Mouse (Mus musculus) adipocyte (in vitro differentiated cells): ENCODE results near the gene Dscam.

Source experiments
- DNase-seq: peaks from one replicate; pipeline ENCODE4 v3.0.0-alpha.2; 2016; ENCODE audit warnings: low spot score

Dscam gene

GRCm38 (mm10) chr16:97017171-97017738 is 153.3 kb downstream of the Dscam start:
- DNase-seq: no peak

DNA sequence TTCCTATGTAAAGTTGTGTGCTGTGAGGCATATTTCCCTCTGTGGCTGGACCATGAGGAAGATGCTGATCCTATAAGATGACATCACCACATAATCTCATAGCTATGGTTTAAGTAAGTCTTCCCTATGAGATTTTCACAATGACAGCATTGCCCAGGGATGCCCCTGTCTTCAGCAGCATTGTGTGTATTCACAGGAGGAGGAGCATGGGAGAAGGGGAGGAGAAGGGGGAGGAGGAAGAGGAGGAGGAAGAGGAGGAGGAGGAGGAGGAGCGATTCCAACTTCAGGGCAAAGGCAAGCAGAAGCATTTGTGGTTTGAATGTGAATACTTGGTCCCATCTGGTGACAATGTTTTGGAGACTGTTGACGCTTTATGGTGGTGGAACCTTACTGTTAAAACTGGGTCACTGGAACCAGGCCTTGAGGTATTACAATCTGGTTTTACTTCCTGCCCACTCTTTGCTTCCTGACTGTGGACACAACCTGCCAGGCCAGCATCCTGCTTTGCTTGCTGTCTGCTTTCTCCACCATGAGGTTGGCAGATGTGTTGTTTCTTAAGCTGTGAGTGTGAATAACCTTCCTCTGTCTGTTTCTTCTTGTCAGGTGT is 154.2 kb downstream of the Dscam start:
- DNase-seq: no peak

- DNase-seq: no peak
These were observed 156.2 kb downstream of the Dscam start for GRCm38 (mm10) chr16:97014343-97014742.

DNA sequence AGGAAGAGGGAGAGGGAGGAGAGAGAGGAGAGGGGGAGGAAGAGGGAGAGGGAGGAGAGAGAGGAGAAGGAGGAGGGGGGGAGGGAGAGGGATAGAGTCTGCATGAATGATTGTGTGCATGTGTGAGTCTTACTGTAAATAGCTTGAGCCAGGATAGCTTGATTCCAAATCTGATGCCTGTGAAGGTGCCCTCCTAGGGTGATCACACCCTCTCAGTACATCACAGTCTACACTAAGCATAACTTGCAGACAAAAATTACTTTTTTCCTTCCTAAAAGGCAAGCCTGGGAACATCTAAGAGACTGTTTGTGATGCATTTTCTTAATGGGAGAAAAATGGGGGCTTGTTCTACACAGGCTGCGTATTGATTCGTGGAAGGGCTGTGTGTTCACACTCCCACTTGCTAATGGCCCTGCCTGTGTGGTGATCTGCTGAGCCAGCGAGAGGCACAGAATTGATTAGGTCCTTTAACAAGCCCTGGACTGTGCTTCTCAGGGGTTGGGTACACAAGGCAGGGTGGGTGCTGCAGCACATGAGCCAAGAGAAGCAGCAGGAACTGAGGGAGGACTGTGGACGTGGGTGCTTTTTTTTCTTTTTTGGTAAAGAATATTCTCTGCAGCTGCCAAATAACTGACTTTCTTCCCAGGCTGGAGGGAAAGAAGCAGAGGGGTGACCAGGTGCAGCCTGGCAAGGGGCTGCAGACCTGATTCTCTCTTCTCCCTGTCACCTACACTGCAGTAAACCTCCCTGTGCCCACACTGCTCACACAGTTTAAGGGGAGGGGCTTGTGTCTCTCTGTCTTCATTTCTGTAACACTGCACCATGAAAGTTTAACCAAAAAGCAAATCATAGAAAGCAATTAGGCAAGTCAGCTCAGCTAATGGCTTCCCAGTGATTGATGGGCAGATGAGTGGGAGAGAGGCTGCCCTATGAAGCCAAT is 161.2 kb downstream of the Dscam start:
- no peak for DNase-seq

DNA sequence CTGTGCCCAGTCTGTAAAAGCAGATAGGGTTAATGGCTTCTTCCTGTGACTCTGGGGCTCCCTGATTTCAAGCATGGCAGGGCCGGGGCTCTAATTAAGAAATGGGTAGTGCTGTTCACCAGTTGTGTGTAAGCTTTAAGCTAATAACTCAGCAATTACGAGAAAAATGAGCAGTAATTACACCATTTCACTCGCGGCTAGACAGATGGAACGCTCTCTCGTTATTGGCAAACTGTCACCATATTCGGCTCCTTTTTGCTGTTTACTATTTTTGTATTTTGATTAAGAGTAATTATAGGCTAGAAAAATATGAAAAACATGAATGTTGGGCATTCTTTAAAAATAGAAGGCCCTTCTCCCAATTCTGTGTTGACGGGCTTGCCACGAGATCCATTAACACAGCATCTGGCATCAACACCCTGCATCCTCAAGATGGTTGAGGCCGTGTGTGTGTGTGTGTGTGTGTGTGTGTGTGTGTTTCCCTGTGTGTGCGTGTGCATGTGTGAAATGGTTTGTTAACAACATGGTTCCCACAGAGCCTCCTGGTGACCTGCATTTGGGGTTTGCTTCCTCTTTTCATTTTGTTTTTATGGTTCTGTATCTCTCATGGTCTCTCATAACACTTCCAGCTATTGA is 162.5 kb downstream of the Dscam start:
- no peak for DNase-seq

- no peak for DNase-seq
These were observed 163.7 kb downstream of the Dscam start for GRCm38 (mm10) chr16:97006854-97007182.

DNA sequence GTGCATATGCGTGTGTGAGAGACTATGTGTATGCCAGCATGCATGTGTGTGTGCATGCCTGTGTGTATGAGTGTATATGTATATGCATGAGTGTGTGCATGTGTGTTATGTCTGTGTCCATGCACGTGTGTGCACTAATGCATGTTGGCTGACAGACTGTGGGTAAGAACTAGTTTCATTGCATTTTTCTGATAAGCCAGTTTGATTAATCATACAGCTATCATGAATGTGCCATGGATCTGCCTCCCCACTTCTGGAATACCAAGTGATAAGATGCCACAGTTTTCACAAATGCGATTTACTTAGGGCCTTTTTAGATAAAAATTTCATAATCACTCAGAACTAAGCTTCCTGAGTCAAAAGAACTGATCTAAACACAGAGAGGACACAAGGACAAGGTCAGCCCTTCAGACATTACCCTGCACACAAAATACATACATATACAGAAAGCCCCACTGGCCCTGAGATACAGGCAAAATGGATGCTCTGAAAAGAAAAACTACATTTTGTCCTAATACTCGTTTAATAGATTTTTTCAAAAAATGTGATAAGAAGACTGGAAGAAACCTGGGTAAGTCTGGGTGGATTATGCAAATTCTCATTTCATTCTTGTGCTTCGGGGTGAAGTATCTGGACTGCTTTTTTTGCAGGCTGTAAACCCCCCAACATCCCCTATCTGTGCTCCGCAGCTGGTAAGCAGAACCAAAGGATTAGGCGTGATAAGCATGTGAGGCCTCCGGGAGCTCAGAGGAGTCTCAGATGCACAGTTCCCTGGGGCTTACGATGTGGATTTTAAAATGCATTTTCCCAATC is 164.3 kb downstream of the Dscam start:
- DNase-seq: no peak

DNA sequence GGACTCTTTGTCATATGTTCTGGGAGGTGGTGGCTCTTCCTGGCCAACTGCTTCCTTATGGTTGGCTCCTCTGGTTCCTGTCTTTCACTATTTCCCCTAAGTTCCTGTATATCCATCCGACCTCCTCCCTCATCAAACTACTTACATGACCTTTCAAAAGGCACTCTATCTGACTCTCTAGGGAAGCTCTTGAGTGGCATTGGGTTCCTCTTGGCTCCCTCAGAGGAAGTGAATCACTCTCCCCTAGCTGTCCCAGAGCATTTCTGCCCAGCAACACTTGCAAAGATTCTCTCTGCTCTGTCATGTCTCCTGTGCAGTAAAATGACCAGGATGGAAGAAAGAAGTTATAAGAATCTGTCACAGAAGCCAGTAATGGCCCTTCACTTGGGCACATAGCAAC is 166.6 kb downstream of the Dscam start:
- no peak for DNase-seq

DNA sequence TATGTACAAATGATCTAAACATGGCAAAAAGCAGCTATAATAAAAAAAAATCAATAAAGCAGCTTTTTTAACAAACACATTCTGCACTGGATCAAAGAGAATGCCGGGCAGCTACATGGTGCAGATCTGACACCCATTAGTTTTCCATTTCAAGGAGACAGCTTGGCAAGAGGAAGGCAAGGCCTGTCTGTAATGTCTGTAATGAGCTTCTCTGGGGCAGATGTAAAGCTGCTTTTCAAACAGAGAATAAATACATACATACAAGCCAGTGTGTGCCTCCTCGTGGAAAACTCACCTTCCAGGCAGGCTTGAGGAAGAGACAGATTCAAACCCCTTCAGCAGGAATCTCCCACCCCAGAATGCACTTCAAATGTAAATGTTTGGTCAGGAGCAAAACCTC is 167.7 kb downstream of the Dscam start:
- DNase-seq: no peak

- DNase-seq: no peak
These were observed 168.4 kb downstream of the Dscam start for GRCm38 (mm10) chr16:97002189-97002588.

DNA sequence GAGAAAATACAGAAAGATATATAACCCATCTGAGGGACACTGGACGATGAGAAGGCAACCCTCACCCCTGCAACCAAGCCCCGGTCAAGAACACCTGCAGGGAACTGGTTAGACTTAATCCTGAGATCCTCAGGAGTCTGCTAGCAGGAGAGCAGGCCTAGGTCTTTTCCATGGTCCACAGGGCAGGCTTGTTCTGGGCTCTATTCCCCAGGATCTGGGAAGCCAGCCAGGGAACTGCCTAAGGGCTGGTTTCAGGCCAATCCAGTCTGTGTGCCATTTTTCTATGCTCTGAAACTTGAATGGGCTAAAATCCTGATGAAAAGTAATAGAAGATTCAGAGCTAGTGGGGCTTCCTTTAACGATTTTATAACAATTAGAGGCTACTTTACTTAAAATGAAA is 173.7 kb downstream of the Dscam start:
- peak; percentile 88 for DNase-seq

DNA sequence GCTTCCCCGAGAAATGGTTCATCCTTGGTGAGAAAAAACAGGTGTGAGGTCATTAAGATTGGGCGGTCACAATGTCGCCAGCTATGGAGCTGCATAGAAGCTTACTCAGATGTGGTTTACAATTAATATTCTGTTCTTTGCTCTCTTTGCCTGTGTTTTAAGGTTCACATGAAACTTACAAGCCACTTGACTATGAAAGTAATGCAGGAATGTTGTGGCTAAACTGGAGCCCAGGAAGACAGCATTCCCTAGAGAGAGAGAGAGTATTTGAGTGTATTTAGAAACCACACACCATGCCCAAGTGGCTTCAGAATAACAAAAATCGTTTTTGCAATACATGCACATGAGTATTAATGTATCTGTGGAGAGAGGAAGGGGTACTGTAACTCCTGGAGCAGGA is 174.7 kb downstream of the Dscam start:
- DNase-seq: no peak

- DNase-seq: no peak
These were observed 183.2 kb downstream of the Dscam start for GRCm38 (mm10) chr16:96987396-96987795.

- no peak for DNase-seq
These were observed 197.3 kb downstream of the Dscam start for GRCm38 (mm10) chr16:96973300-96973699.

DNA sequence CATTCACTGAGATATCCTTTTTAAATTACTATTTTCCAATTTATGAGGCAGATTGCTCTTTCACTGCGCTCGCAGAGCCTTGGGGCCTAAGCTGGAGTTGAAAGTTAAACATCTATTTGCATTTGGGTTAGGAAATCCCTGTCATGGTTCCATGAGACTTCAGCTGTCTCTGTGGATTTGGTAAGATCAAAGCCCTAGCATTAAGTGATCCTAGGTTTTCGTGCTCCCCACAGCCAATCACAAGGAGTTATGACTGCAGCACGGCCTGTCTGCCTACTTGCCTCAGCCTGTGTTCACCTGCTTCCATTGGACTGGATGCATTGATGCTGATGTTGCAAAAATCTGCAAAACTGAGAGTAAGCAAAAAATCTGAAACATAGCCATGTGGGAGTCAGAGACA is 198.8 kb downstream of the Dscam start:
- no peak for DNase-seq

GRCm38 (mm10) chr16:96970412-96970811 is 200.1 kb downstream of the Dscam start:
- DNase-seq: no peak

DNA sequence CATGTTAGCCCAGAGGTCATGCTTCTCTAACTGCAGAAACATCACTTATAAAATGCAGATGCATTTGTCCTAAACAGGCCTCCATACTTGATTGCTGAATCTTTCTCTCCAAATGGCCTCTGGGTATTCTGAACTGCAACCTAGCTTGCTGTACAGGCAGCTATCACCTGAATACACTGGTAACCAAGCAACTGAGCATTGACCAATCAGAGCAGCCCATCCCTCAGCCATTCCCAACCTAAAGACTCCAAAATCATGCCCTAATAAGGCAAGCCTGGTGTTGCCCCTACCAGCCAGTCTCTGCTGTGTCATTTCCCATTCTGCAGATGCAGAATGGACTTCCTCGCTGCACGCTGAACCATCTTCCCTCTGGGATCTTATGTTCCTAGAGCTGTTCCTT is 200.9 kb downstream of the Dscam start:
- no peak for DNase-seq

DNA sequence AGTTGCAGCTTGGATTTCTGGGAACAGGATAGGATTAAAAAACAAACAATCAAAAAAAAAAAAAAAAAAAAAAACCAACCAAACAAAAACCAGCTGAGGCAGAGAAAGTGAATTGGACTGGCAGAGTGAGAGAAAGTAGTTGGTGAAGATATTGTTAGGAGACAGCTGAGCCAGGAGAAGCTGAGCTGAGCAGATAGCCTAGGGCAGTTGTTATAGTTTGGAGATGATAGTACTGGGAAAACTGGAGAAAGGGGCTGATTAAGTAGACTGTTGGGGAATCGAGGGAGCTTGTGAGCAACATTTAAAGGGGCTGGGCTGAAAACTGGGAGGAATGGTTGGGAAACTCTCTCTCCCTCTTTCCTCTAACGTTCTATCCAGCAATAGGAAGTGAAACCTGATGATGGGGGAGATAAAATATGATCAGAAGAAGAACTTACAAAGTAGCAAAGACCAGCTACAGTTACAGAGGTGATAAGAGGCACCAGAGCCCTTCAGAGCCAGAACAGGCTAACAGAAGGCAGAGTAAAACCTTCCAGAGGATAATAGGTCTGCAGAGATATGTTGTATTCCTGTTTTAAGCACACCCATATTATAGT is 201.6 kb downstream of the Dscam start:
- no peak for DNase-seq

DNA sequence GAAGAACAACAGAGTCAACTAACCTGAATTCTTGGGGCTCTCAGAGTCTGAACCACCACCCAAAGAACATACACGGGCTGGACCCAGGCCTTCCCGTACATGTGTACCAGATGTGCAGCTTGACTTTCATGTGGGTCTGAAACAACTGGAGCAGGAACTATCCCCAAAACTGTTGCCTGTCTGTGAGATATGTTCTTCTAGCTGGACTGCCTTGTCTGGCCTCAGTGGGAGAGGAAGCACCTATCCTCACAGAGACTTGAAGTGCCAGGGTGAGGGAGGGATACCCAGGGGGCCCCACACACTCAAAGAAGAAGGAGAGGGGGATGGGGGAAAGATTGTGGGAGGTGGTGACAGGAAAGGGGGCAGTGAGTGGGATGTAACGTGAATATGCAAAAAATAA is 210.9 kb downstream of the Dscam start:
- no peak for DNase-seq

DNA sequence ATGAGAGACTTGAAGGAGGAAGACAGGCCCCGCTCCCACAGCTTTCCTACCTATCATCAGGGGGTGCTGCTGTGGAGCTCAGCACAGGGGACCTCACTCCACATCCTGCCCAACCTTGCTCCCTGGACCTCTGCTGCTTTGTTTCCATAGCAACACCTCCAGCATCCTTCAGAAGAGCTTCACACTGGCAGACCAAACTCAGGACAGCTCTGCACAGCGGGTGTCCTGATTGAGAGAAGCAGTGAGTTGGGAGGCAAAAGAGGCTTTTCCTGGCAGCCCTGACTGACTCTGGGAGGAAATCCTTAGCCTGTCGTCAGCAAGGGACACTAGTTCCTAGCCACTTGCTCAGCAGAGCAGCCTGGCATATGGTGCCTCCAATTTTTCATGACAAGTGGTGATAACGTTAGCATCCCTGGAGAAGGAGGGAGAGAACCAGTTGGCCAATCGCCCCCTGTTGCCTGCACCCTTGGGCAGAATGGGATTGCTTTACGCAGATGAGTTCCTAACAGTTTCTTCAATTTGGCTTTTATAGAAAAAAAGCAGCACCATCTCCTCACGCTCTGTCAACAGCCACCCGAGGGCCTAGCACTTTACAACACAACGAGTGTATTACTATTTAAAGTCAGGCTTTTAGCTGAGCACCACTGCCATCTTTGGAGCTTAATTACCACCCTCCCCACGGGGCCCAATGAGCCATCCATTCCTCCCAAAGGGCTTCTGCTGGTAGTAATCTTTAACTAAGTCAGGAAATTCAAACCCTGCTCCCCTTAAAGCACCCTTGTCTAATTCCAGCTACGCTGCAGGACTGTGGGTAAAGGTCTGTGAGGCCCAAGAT is 224.9 kb downstream of the Dscam start:
- no peak for DNase-seq

DNA sequence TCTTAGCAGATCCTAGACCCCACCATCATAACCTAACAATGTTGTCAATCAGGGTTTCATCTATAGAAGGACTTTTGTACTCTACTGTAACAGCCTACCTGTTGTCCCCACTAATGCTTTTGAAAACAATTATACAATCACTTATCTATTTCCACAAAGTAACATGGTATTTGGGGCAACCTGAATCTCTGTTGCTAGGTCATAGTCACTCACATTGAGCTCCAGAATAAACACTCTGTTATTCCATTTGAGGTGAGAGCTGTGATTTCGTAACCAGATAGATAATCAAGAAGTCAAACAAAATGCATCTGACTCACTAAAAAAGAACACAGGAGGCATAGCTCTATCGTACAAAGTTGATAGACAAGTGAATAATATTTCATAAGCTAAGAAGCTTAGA is 226.9 kb downstream of the Dscam start:
- DNase-seq: no peak
